Mouse (Mus musculus): ENCODE results near the gene Bmpr1a.
"Not testable (repeated sequence)": the region's sequence is repeated elsewhere in the genome, so short reads cannot be mapped to it uniquely, and the experiment has no call there.

Gene Bmpr1a

GRCm38 (mm10) chr14:34453648-34454047, 49.5 kb downstream of the Bmpr1a start:
- DNase-seq (ENCODE audit: low read depth in 1 of 2, low spot score in 2 of 2), result no peak

GRCm38 (mm10) chr14:34451872-34452271, 51.3 kb downstream of the Bmpr1a start:
- no peak for DNase-seq (ENCODE audit: low read depth in 1 of 2, low spot score in 2 of 2)

- no peak for DNase-seq (ENCODE audit: low read depth in 1 of 2, low spot score in 2 of 2)
Measured at GRCm38 (mm10) chr14:34450451-34450850, 52.7 kb downstream of the Bmpr1a start.

- DNase-seq (ENCODE audit: low read depth in 1 of 2, low spot score in 2 of 2), result no peak
Measured at GRCm38 (mm10) chr14:34449807-34450206, 53.3 kb downstream of the Bmpr1a start.

DNA sequence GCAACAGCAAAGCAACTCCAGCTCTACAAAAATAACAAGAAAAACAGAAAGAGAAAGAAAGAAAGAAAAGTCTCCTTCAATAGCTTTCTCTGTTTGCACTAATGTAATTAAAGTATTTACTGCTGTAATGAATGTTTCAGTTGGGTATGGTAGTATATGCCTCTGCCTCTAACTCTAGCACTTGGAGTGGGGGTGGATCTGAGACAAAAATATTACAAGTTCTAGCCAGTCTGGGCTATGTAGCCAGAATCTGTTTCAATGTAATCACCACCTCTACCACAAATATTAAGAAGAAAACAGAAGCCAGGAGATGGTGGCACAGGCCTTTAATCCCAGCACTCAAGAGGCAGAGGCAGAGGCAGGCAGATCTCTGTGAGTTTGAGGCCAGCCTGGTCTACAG, 54.7 kb downstream of the Bmpr1a start:
- no peak for DNase-seq (ENCODE audit: low read depth in 1 of 2, low spot score in 2 of 2)

DNA sequence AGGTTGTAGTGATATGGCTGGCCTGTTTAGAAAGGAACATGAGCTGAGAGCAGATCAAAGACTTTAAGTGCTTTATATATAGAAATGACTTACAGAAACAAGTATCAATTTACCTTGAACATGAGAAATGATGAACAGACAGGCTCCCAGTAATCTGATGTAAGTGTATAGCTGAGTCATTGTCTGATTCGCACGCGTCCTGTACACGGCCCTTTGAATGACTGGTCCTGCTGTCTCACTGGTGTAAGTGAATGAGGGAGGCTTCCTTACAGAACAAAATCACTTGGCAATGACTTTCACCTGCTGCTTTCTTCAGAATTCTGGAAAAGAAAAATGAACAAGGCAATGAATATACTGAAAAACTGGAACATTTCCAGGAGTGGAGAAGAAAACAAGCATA, 55.5 kb downstream of the Bmpr1a start:
- DNase-seq (ENCODE audit: low read depth in 1 of 2, low spot score in 2 of 2), result no peak

DNA sequence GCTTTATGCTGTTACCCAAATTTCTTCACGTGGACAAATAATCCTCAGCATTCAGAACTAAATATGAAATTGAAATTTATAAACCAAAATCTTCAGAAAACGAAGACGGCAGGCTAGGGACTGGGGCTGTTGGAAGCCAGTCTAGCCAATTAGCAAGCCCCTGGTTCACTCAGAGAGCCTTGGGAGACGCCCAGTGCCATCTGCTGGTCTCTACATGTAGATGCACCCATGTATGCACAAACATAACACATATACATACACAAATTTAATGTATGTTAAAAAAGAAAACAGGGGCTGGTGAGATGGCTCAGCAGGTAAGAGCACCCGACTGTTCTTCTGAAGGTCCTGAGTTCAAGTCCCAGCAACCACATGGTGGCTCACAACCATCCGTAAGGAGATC, 56.5 kb downstream of the Bmpr1a start:
- DNase-seq (ENCODE audit: low read depth in 1 of 2, low spot score in 2 of 2), result no peak

- DNase-seq (ENCODE audit: low read depth in 1 of 2, low spot score in 2 of 2), result no peak
Measured at GRCm38 (mm10) chr14:34445348-34445747, 57.8 kb downstream of the Bmpr1a start.

GRCm38 (mm10) chr14:34444924-34445323, 58.2 kb downstream of the Bmpr1a start:
- DNase-seq (ENCODE audit: low read depth in 1 of 2, low spot score in 2 of 2), result no peak

- no peak for DNase-seq (ENCODE audit: low read depth in 1 of 2, low spot score in 2 of 2)
Measured at GRCm38 (mm10) chr14:34444368-34444767, 58.8 kb downstream of the Bmpr1a start.

DNA sequence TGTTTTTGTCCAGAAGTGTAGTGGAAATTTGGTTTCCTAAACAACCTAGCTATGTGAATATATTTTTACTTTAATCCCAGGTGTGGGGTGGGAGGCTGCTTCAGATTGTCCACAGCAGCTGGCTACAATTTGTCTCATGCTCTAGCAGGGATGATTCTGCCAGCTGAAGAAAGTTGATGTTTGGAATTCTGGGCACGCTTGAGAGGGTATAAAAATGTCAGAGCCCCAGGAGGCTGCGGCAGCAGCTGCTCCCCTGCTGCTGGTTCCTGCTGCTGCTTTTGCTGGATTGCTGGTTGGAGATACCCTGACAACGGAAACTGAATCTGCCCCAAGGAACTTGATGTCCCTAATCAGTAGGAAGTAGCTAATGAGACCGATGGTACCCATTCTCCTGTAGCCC, 60.6 kb downstream of the Bmpr1a start:
- no peak for DNase-seq (ENCODE audit: low read depth in 1 of 2, low spot score in 2 of 2)

DNA sequence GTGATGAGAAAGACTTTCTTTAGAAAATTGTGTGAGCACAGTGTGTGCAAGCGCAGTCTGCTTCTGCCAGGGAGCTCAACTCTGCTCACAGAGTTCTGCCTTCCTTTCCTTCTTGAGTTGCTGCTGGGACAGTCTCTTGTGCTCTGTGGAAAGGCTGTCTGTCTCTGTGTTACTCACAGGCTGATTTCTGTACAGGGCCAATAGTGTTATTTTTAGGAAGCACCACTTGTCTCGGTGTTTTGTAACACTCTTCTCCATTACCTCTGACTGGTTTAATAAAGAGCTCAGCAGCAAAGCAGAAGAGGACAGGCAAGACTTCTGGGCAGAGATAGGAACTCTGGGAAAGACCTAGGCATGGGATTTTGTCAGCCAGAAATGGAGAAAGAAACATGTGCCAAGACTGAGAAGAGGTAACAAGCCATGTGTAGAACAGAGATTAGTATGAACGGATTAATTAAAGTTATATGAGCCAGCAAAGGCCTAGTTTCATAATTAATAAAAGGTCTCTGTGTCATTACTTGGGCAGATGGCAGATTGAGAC, 62.5 kb downstream of the Bmpr1a start:
- DNase-seq (ENCODE audit: low read depth in 1 of 2, low spot score in 2 of 2), result no peak

DNA sequence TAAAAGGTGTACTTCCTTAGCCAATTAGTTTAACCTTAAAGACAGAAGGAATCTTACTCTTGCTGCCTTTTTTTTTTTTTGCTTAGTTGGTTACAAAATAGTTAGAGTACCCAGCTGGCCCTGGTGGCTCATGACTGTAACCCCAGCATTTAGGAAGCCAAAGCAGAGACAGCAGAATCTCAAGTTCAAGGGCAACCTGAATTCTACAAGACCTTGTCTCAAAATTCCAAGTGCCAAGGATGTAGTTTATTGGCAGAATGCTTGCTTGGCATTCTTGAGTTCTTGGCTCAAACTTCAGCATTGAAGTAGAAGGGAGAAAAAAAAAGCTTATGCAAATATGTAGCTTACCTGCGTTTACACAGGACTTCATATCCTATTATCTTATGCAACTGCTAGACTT, 74.1 kb downstream of the Bmpr1a start:
- no peak for DNase-seq (ENCODE audit: low read depth in 1 of 2, low spot score in 2 of 2)

GRCm38 (mm10) chr14:34428274-34428673, 74.9 kb downstream of the Bmpr1a start:
- no peak for DNase-seq (ENCODE audit: low read depth in 1 of 2, low spot score in 2 of 2)

GRCm38 (mm10) chr14:34421078-34421477, 82.1 kb downstream of the Bmpr1a start:
- DNase-seq (ENCODE audit: low read depth in 1 of 2, low spot score in 2 of 2), result no peak

- DNase-seq (ENCODE audit: low read depth in 1 of 2, low spot score in 2 of 2), result no peak
Measured at GRCm38 (mm10) chr14:34417501-34417900, 85.6 kb downstream of the Bmpr1a start.

DNA sequence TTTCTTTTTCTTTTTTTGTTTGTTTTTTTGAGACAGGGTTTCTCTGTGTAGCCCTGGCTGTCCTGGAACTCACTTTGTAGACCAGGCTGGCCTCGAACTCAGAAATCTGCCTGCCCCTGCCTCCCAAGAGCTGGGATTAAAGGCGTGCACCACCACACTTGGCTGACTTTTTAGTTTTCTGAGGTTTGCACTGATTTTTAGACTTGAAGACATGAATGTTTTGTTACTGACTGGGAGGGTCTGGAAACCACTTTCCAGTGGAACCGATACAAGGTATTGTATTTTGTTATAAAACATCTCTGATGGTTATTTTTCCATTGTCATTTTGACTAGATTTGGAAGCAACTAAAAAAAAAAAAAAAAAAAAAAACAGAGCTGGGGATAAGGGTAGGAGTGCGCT, 86.2 kb downstream of the Bmpr1a start:
- DNase-seq (ENCODE audit: low read depth in 1 of 2, low spot score in 2 of 2), result not testable (repeated sequence)

GRCm38 (mm10) chr14:34412164-34412896, 90.8 kb downstream of the Bmpr1a start:
- DNase-seq (ENCODE audit: low read depth in 1 of 2, low spot score in 2 of 2), result no peak

DNA sequence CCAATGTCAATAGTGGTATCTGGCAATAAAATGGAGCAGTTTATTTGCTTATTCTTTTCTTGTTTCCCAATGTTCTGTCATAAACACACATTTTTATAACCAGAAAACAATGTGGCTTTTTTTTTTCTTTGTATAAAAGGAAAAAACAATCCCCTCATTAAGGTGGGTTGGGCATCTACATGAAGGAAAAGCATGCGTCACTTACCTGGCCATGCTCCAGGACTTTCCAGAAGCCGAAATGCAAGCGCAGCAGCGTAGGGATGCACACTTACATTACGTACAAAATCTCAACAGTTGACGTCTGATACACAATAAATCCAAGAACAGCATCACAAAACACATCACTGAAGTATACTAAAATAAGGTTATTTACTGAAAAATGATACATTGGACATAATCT, 92.4 kb downstream of the Bmpr1a start:
- DNase-seq (ENCODE audit: low read depth in 1 of 2, low spot score in 2 of 2), result no peak

DNA sequence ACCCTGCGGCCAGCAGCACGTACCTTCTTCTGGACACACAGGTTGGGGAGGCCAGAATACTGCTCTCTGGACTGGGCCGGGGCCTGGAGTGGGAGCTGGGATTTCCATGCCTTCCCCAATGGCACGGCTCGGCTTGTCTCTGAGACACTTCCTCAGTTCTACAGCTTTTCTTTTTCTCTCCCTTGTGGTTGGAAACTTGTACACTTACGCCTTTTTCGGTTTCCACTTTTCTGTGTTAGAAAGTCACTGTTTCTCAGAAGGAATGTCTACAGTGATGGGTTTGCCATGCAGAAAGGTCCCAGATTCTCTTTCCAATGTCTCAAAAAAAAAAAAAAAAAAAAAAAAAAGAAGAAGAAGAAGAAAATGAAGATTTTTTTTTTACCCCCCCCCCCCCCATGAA, 99.7 kb downstream of the Bmpr1a start:
- DNase-seq (ENCODE audit: low read depth in 1 of 2, low spot score in 2 of 2), result no peak

DNA sequence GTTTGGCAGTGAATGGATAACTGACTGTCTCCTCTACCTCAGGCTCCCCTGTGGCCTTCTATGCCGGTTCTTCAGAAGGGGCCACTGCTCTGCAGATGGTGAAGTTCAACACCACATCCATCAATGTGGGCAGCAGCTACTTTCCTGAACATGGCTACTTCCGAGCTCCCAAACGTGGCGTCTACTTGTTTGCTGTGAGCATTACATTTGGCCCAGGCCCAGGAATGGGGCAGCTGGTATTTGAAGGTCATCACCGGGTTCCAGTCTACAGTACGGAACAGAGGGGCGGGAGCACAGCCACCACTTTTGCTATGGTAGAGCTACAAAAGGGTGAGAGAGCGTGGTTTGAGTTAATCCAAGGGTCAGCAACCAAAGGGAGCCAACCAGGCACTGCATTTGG, 100.3 kb downstream of the Bmpr1a start:
- DNase-seq (ENCODE audit: low read depth in 1 of 2, low spot score in 2 of 2), result no peak

DNA sequence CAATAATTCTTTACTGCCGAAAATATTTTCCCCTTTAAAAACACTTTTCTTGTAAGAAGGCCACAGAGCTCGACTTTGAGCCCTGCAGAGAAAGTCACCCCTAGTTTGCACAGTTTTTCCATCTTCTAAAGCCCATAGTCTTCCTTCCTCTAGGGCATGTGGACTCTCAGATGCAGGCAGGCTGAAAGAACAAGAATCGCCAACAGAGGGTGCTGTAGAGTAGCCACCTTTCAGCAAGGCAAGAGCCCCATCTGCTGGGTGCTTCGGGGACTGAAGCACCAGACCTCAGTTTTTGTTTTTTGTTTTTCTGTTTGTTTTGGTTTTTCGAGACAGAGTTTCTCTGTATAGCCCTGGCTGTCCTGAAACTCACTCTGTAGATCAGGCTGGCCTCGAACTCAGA, 102.0 kb downstream of the Bmpr1a start:
- DNase-seq (ENCODE audit: low read depth in 1 of 2, low spot score in 2 of 2), result peak; percentile 31 to 72

DNA sequence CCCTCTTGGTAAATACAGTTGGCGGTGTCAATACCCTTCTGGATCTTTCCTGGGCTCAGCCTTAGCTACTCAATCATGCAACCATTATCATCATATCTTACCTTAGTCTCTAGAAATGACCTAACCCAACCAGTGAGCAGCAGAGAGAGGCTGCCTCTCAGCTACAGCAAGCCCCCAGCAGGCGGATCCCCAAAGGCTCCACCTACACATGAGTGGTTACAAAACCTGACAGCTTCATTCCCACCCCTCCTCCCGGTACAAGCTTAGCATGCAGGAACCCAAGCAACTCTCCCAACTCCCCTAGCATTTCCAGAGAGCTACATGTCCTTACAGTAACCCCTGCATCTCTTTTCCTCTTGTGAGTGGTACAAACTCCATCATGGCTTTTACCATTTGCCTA, 103.1 kb downstream of the Bmpr1a start:
- no peak for DNase-seq (ENCODE audit: low read depth in 1 of 2, low spot score in 2 of 2)
